Mouse (Mus musculus): ENCODE measurements around the gene Atp6v0a4.

- TF ChIP-seq CTCF (conservative IDR thresholded peaks at IDR 0.05; ENCODE audit: insufficient read depth, insufficient read length, low read depth, low read length) = no peak; the same call in 1 of the 2 replicates
- TF ChIP-seq POLR2A (IDR thresholded peaks at IDR 0.05; ENCODE audit: low read depth, low read length) = no peak
Measured at GRCm38 (mm10) chr6:38129883-38130282, 5.5 kb upstream of the Atp6v0a4 start.
